Mouse (Mus musculus) ES-E14 (cell line): Measurements from ENCODE around the gene Rapgef2. TPM values are rescaled to one million over a fixed set of nuclear protein-coding genes. Genes with fewer than 3 reads are reported as not detected.

ENCODE experiments used
- DNase-seq: peaks from one replicate; pipeline ENCODE4 v3.0.0-alpha.2; 2013; ENCODE audit warnings: low read depth, low spot score
- H3K27ac ChIP-seq: 2 replicates; pipeline ENCODE4 v1.5.1; 2012; ENCODE audit warnings: low read depth, mild to moderate bottlenecking, low read length, moderate library complexity, mixed read lengths; ENCODE audit not compliant: poor library complexity, insufficient read depth, severe bottlenecking
- H3K36me3 ChIP-seq: 2 replicates; pipeline ENCODE4 v1.6.1; 2012; ENCODE audit warnings: mild to moderate bottlenecking, low read length, moderate library complexity, mixed read lengths; ENCODE audit not compliant: control insufficient read depth, poor library complexity, insufficient read depth, severe bottlenecking
- H3K4me1 ChIP-seq, 2 experiments: fragments of 150-350 bp in 1 of 2; sonication (generic) in 1 of 2; 2 replicates each; pipeline ENCODE4 v1.6.1; 2012; ENCODE audit warnings: low read length in 2 of 2, mild to moderate bottlenecking in 1 of 2, mixed read lengths in 1 of 2; ENCODE audit not compliant: control insufficient read depth in 2 of 2, insufficient read depth in 2 of 2, poor library complexity in 1 of 2
- H3K4me3 ChIP-seq, 2 experiments: fragments of 150-350 bp in 1 of 2; sonication (generic) in 1 of 2; 2 replicates each; pipeline ENCODE4 v1.5.1; 2012; ENCODE audit warnings: low read length in 2 of 2, low read depth in 1 of 2, mild to moderate bottlenecking in 1 of 2, mixed read lengths in 1 of 2; ENCODE audit not compliant: insufficient read depth in 1 of 2, poor library complexity in 1 of 2, severe bottlenecking in 1 of 2
- H3K9ac ChIP-seq: 2 replicates; pipeline ENCODE4 v1.6.1; 2012; ENCODE audit warnings: low read depth, mild to moderate bottlenecking, low read length, mixed read lengths; ENCODE audit not compliant: poor library complexity, insufficient read depth, severe bottlenecking
- H3K9me3 ChIP-seq: fragments of 150-350 bp; sonication (generic); 2 replicates; pipeline ENCODE4 v1.6.1; 2012; ENCODE audit warnings: low read depth, mild to moderate bottlenecking, low read length; ENCODE audit not compliant: control insufficient read depth, insufficient read depth
- CHD2 ChIP-seq: IDR thresholded peaks from 2 replicates; pipeline ENCODE4 v1.6.1; 2014; ENCODE audit warnings: mild to moderate bottlenecking, low read depth, low read length, inconsistent platforms
- HCFC1 ChIP-seq: IDR thresholded peaks from 2 replicates; pipeline ENCODE4 v1.6.1; 2012; ENCODE audit warnings: low read length, inconsistent platforms, borderline replicate concordance; ENCODE audit not compliant: insufficient read depth
- MAFK ChIP-seq: IDR thresholded peaks from 2 replicates; pipeline ENCODE4 v1.6.1; 2014; ENCODE audit warnings: mild to moderate bottlenecking, low read depth, low read length, inconsistent platforms; ENCODE audit not compliant: insufficient read depth
- ZC3H11A ChIP-seq: IDR thresholded peaks from 2 replicates; pipeline ENCODE4 v1.6.1; 2012; ENCODE audit warnings: low read depth, mild to moderate bottlenecking, inconsistent platforms, low read length, borderline replicate concordance
- ZNF384 ChIP-seq: IDR thresholded peaks from 2 replicates; pipeline ENCODE4 v1.6.1; 2012; ENCODE audit warnings: low read depth, low read length, inconsistent platforms
- in situ Hi-C, 2 experiments: fragments of 600-800 bp; cut with MboI; formaldehyde crosslinking; loops; one replicate each; pipeline ENCODE4 v1.15.1; 2025; ENCODE audit warnings: low sequenced_read_pairs in 2 of 2, inconsistent platforms in 1 of 2; ENCODE audit not compliant: unreplicated experiment in 2 of 2
- total RNA-seq: library from RNA; depleted of rRNA; stranded (reverse); fragments of 300-350 nt; gene quantifications from 2 replicates; pipeline ENCODE4 v1.2.3, GENCODE M21; 2012

Rapgef2 gene
- total RNA-seq, 1 experiment = 12.0 TPM

DNA sequence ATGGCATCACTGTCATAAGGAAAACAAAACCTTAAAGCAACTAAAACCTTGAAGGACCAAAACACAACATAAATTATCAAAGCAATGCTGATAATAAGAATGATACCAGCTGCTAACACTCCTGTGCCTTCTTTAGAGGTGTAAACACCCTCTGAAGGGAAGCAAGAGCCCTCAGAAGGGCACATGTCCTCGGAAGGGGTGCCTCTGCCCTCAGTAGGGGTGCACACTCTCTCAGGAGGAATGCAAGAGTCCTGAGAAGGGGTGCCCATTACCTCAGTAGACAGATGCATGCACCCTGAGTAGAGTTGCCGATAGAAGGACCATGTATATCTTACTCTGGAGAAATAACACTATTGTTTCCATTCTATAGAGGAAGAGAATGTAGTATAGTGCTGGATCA is 79.1 kb downstream of the Rapgef2 start:
- Histone ChIP-seq H3K4me3 (no peak overlapping the region), H3K27ac (no peak overlapping the region), H3K9me3 (no peaks in the 10 kb centered on the region), H3K9ac (no peak overlapping the region), H3K36me3 (no peaks in the 10 kb centered on the region), H3K4me1 (peaks cover 5 to 11% of the 10 kb centered on the region in 2 experiments)
- TF ChIP-seq MAFK (no peak), ZNF384 (no peak), CHD2 (no peak), ZC3H11A (no peak), HCFC1 (no peak)
- DNase-seq = no peak
- in situ Hi-C loops = loop anchor here (25.0 kb wide), 2 partner anchors 230 to 380 kb away; partner anchors contain the start of gene Ppid (in 2 of the 2)

DNA sequence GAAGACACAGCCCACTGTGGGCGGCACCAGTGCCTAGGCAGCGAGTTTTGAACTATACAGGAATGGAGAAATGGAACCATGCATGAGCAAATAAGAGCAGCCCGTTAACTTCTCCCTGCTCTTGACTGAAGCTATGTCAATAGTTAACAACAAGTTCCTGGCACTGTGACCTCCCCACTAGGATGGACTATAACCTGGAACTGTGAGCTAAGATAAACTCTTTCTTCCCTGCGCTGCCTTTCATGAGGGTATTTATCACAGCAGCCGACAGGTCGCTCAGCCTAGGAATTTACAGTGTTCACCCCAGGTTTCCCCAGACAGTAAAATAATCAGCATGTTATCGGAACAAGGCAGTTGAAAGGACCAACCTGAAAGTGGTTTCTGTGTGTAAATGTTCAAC is 79.8 kb downstream of the Rapgef2 start:
- Histone ChIP-seq H3K9me3 (no peaks in the 10 kb centered on the region), H3K27ac (no peak overlapping the region), H3K36me3 (no peaks in the 10 kb centered on the region), H3K4me1 (peaks cover 5 to 11% of the 10 kb centered on the region in 2 experiments), H3K4me3 (no peak overlapping the region), H3K9ac (no peak overlapping the region)
- TF ChIP-seq ZNF384 (no peak), MAFK (no peak), ZC3H11A (no peak), CHD2 (no peak), HCFC1 (no peak)
- no peak for DNase-seq
- in situ Hi-C loops = loop anchor here (25.0 kb wide), 2 partner anchors 231 to 381 kb away; partner anchors contain the start of gene Ppid (in 2 of the 2)

DNA sequence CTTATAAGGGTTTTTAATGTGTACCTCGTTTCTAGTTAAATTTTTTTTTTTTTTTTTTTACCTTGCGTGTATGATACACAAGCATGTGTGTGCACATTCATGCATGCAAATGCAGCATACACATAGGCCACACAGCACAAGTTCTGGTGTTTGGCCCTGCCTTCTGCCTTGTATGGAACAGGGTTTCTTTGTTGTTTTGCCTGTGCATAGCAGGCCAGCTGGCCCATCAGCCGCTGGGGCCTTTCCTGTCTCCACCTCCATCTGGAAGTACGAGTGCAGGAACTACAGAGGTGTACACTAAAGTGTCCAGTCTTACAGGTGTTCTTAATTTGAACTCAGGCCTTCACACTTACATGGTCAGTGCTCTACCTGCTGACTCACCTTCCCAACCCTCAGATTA is 80.3 kb downstream of the Rapgef2 start:
- TF ChIP-seq HCFC1 (no peak), ZC3H11A (no peak), MAFK (no peak), CHD2 (no peak), ZNF384 (no peak)

DNA sequence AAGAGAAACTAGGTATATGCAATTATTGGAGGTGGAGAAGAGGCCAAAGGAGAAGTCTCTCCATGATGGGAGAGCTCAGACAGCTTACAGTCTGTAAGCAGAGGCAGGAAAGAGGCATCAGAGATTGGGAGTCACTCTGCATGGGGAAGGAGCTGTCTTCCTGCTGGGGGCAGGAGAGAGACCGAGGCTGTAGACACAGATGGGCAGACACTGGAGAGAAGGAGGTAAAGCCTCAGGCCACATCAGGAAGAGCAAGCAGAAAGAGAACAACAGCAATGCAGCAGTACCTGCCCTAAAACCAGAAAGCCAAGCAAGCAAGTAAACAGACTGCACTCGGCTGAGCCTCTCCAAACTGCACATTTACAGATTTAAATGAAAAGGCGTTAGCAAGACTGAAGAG is 81.2 kb downstream of the Rapgef2 start:
- no peaks in the 10 kb centered on the region for H3K9me3 ChIP-seq
- in situ Hi-C loops = loop anchor here (25.0 kb wide), 2 partner anchors 232 to 382 kb away; partner anchors contain the start of gene Ppid (in 2 of the 2)
- no peak overlapping the region; the same call in 1 of the 2 replicates for H3K27ac ChIP-seq
- no peak overlapping the region for H3K4me3 ChIP-seq
- DNase-seq = no peak
- peaks cover 5 to 11% of the 10 kb centered on the region in 2 experiments for H3K4me1 ChIP-seq
- no peak for TF ChIP-seq ZNF384
- TF ChIP-seq HCFC1 = no peak
- TF ChIP-seq CHD2 = no peak
- TF ChIP-seq MAFK = no peak
- TF ChIP-seq ZC3H11A = no peak
- no peaks in the 10 kb centered on the region for H3K36me3 ChIP-seq
- no peak overlapping the region for H3K9ac ChIP-seq

More for the DNA sequence above, 80.3 kb downstream of the Rapgef2 start:
- no peak overlapping the region for H3K27ac ChIP-seq
- peaks cover 5 to 11% of the 10 kb centered on the region in 2 experiments for H3K4me1 ChIP-seq
- no peak for DNase-seq
- no peak overlapping the region for H3K9ac ChIP-seq
- in situ Hi-C loops = loop anchor here (25.0 kb wide), 2 partner anchors 231 to 381 kb away; partner anchors contain the start of gene Ppid (in 2 of the 2)
- H3K4me3 ChIP-seq = no peak overlapping the region
- H3K36me3 ChIP-seq = no peaks in the 10 kb centered on the region
- no peaks in the 10 kb centered on the region for H3K9me3 ChIP-seq

DNA sequence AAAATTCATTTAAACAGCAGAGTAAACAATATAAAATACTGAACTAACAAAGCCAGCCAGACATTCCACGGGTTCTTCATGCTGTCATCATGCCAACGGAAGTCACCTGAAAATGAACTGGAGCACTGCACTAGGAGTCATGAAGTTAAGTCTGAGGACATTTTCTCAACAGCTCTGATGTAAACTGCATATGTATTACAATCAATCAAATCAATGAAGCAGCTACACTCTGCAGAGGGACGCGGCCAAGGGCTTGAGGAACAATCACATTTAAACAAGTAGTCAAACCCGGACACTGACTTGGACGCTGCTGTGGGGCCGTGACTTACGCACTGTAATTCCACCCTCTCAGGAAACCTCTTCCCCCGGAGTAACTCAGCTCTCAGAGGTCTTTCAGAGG is 82.1 kb downstream of the Rapgef2 start:
- DNase-seq = no peak
- Histone ChIP-seq H3K9me3 (no peaks in the 10 kb centered on the region), H3K27ac (no peak overlapping the region), H3K36me3 (no peaks in the 10 kb centered on the region), H3K4me1 (peaks cover 5 to 11% of the 10 kb centered on the region in 2 experiments), H3K4me3 (no peak overlapping the region), H3K9ac (no peak overlapping the region)
- TF ChIP-seq ZC3H11A (no peak), CHD2 (no peak), HCFC1 (no peak), ZNF384 (no peak), MAFK (no peak)
- in situ Hi-C loops = loop anchor here (5.0 to 25.0 kb wide), 3 partner anchors 233 to 383 kb away; partner anchors contain the start of gene Ppid (in 2 of the 2)
